Mouse (Mus musculus) hindbrain, postnatal 0 days (tissue): Measurements from ENCODE around the gene Rad54l. TPM values are rescaled to one million over a fixed set of nuclear protein-coding genes. Genes with fewer than 3 reads are reported as not detected.

Source experiments
- ATAC-seq: fragments of 200-750 bp; cut with Nextera tagmentation; 2 replicates; pipeline ENCODE4 v1.8.0; 2017; ENCODE audit warnings: mild to moderate bottlenecking, moderate TSS enrichment, moderate library complexity
- DNase-seq: peaks from one replicate; pipeline ENCODE4 v3.0.0-alpha.2; 2015; ENCODE audit warnings: low spot score
- H3K27ac ChIP-seq: fragments of 300-500 bp; sonication (generic); 2 replicates; pipeline ENCODE4 v1.5.1; 2014; ENCODE audit warnings: mild to moderate bottlenecking
- H3K27me3 ChIP-seq: fragments of 300-500 bp; sonication (generic); 2 replicates; pipeline ENCODE4 v1.6.1; 2014; ENCODE audit warnings: low read length, mixed read lengths; ENCODE audit not compliant: insufficient read depth
- H3K36me3 ChIP-seq: fragments of 300-500 bp; sonication (generic); 2 replicates; pipeline ENCODE4 v1.6.1; 2014; ENCODE audit warnings: low read length, mixed read lengths; ENCODE audit not compliant: insufficient read depth
- H3K4me1 ChIP-seq: fragments of 300-500 bp; sonication (generic); 2 replicates; pipeline ENCODE4 v1.6.1; 2014; ENCODE audit warnings: antibody characterized with exemption, low read length, mixed read lengths; ENCODE audit not compliant: insufficient read depth
- H3K4me2 ChIP-seq: fragments of 300-500 bp; sonication (generic); 2 replicates; pipeline ENCODE4 v1.6.1; 2014; ENCODE audit warnings: low read depth, mild to moderate bottlenecking, low read length, moderate library complexity, mixed read lengths
- H3K4me3 ChIP-seq: fragments of 300-500 bp; sonication (generic); 2 replicates; pipeline ENCODE4 v1.5.1; 2014; ENCODE audit warnings: low read length
- H3K9ac ChIP-seq: fragments of 300-500 bp; sonication (generic); replicated peaks from 2 replicates; pipeline ENCODE4 v1.6.1; 2014; ENCODE audit warnings: mild to moderate bottlenecking, low read length, moderate library complexity, mixed read lengths
- H3K9me3 ChIP-seq: fragments of 300-500 bp; sonication (generic); 2 replicates; pipeline ENCODE4 v1.6.1; 2016; ENCODE audit warnings: low read length, mixed read lengths
- CTCF ChIP-seq: IDR thresholded peaks from 2 replicates; pipeline ENCODE4 v1.5.1; 2016; ENCODE audit warnings: antibody characterized with exemption, control low read depth, low read depth
- WGBS: fragments of 180-500 bp; shearing (Covaris S2); extraction: QIAGEN DNeasy Blood & Tissue Kit; methylation state at CpG from one replicate; pipeline ENCODE4 v1.1.7; 2014; 5-methylcytosine and 5-hydroxymethylcytosine counted together
- polyA plus RNA-seq: library from polyadenylated mRNA; unstranded; fragments of >200 nt; fragmentation: Nextera tagmentation; extraction: Ambion mirVana; gene quantifications from 2 replicates; pipeline ENCODE4 v1.2.1, GENCODE M21; 2015
- total RNA-seq: library from RNA; depleted of rRNA; stranded (reverse); fragments of >200 nt; gene quantifications from 2 replicates; pipeline ENCODE4 v1.2.3, GENCODE M21; 2014; rRNA removed

Gene Rad54l
- total and polyA plus RNA-seq, 2 experiments from 2014 or later = 5.3 to 5.4 TPM

DNA sequence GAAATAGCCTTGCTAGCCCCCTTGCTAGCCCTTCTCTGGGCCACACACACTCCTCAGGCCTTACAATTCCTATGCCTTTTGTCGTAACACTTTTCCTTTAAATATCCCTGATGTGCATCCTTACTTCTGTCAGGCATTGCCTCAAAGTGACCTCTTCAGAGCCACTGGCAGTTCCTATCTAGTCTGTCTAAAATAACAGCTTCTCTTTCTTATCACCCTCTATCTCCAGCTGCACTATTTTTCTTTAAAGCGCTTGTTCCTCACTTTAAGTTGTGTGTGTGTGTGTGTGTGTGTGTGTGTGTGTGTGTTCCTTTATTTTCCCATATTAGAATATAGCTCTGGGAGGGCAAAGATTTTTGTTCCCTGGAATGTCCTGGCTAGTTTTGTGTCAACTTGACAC lies 76.9 kb downstream of the Rad54l start:
- Histone ChIP-seq H3K36me3 (no peaks in the 10 kb centered on the region), H3K27me3 (no peaks in the 10 kb centered on the region), H3K4me2 (no peak overlapping the region), H3K9me3 (no peaks in the 10 kb centered on the region), H3K9ac (no peak overlapping the region), H3K4me3 (no peak overlapping the region), H3K4me1 (no peaks in the 10 kb centered on the region), H3K27ac (no peak overlapping the region)
- WGBS = 95% methylated on average over 2 of the region's 2 CpGs
- ATAC-seq (no peak), DNase-seq (no peak)
- no peak for TF ChIP-seq CTCF

Other genes with a start within 250 kb of the Rad54l start
- 0.14 TPM in 1 of 2 replicates, not detected in the other for gene Kncn, start 239.3 kb downstream of the Rad54l start, total RNA-seq
- gene Kncn, start 239.3 kb downstream of the Rad54l start, polyA plus RNA-seq = 0.10 and 0.29 TPM in 2 replicates
- 0.16 and 0.18 TPM in 2 replicates for gene 6430628N08Rik, start 233.0 kb downstream of the Rad54l start, total RNA-seq
- gene 6430628N08Rik, start 233.0 kb downstream of the Rad54l start, polyA plus RNA-seq = 0.49 and 0.58 TPM in 2 replicates
- 3.3 and 4.5 TPM in 2 replicates for gene Dmbx1, start 183.8 kb downstream of the Rad54l start, total RNA-seq
- gene Dmbx1, start 183.8 kb downstream of the Rad54l start, polyA plus RNA-seq = 3.9 and 4.3 TPM in 2 replicates
- gene Faah, start 105.8 kb downstream of the Rad54l start, total RNA-seq = 17.6 and 48.1 TPM in 2 replicates
- gene Faah, start 105.8 kb downstream of the Rad54l start, polyA plus RNA-seq = 23.2 and 25.2 TPM in 2 replicates
- gene Nsun4, start 69.8 kb downstream of the Rad54l start, total RNA-seq = 13.6 and 14.6 TPM in 2 replicates
- gene Nsun4, start 69.8 kb downstream of the Rad54l start, polyA plus RNA-seq = 10.4 TPM in 2 replicates
- gene Uqcrh, start 48.6 kb downstream of the Rad54l start, total RNA-seq = 186 and 220 TPM in 2 replicates
- gene Uqcrh, start 48.6 kb downstream of the Rad54l start, polyA plus RNA-seq = 559 and 586 TPM in 2 replicates
- gene Lrrc41, start 48.4 kb downstream of the Rad54l start, total RNA-seq = 129 and 133 TPM in 2 replicates
- 60.2 and 61.9 TPM in 2 replicates for gene Lrrc41, start 48.4 kb downstream of the Rad54l start, polyA plus RNA-seq
- 85.9 and 88.7 TPM in 2 replicates for gene Pomgnt1, start 150 bp upstream of the Rad54l start, total RNA-seq
- 59.4 and 63.3 TPM in 2 replicates for gene Pomgnt1, start 150 bp upstream of the Rad54l start, polyA plus RNA-seq
- gene Lurap1, start 27.6 kb upstream of the Rad54l start, total RNA-seq = 6.2 and 7.9 TPM in 2 replicates
- 4.0 TPM in 2 replicates for gene Lurap1, start 27.6 kb upstream of the Rad54l start, polyA plus RNA-seq
- 0.16 and 0.40 TPM in 2 replicates for gene Tspan1, start 43.9 kb upstream of the Rad54l start, total RNA-seq
- 0.21 and 0.34 TPM in 2 replicates for gene Tspan1, start 43.9 kb upstream of the Rad54l start, polyA plus RNA-seq
- not detected in 2 replicates for gene 1700042G07Rik, start 49.7 kb upstream of the Rad54l start, total RNA-seq
- gene 1700042G07Rik, start 49.7 kb upstream of the Rad54l start, polyA plus RNA-seq = not detected in 2 replicates
- not detected in 2 replicates for gene Gm49337, start 49.7 kb upstream of the Rad54l start, total RNA-seq
- gene Gm49337, start 49.7 kb upstream of the Rad54l start, polyA plus RNA-seq = not detected in 2 replicates
- 37.8 and 44.4 TPM in 2 replicates for gene Pik3r3, start 97.9 kb upstream of the Rad54l start, total RNA-seq
- gene Pik3r3, start 97.9 kb upstream of the Rad54l start, polyA plus RNA-seq = 37.7 and 39.8 TPM in 2 replicates